Mouse (Mus musculus) urinary bladder, postnatal 25 days (tissue): ENCODE measurements around the gene Tnrc18.

Experiments used
- DNase-seq: peaks from one replicate; pipeline ENCODE4 v3.0.0; 2022; ENCODE audit warnings: low spot score

The Tnrc18 gene

GRCm38 (mm10) chr5:142776080-142776479, 41.4 kb downstream of the Tnrc18 start:
- DNase-seq: no peak

GRCm38 (mm10) chr5:142774771-142775170, 42.7 kb downstream of the Tnrc18 start:
- DNase-seq: no peak

DNA sequence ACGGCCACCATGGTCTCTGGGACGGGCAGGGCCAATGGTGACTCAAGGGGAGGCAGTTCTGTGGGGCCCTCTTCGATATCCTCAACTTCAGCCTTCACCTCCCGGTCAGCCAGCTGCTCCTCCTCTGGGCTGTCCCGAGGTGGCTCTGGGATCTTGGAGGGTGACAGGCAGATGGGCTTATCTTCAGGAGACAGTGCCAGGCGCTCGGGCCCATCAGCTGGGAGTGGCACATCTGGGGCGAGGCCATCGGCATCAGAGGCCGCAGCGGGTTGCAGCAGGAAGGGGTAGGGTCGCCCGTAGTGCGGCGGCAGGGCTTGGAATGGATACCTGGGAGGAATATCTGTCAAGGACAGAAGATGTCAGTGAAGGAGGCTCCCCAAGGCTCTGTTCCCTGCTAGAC, 45.5 kb downstream of the Tnrc18 start:
- DNase-seq: no peak

GRCm38 (mm10) chr5:142771034-142771433, 46.4 kb downstream of the Tnrc18 start:
- no peak for DNase-seq

DNA sequence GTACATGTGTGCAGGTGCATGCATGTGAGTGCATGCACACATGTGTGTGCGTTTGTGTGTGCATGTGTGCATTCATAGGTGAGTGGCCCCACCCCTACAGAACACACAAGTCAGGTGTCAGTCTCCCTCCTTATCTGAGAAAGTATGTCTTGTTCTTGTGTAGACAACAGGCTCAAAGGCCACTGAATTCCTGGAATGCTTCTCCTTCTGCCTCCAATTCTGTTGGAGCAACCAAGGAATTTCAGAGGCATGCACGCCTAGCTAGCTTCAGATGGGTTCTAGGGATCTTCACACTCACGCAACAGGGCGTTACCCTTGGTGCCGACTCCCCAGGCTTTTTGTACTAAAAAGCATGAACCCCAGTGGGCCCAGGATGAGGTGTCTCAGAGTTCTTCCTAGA, 47.8 kb downstream of the Tnrc18 start:
- no peak for DNase-seq

DNA sequence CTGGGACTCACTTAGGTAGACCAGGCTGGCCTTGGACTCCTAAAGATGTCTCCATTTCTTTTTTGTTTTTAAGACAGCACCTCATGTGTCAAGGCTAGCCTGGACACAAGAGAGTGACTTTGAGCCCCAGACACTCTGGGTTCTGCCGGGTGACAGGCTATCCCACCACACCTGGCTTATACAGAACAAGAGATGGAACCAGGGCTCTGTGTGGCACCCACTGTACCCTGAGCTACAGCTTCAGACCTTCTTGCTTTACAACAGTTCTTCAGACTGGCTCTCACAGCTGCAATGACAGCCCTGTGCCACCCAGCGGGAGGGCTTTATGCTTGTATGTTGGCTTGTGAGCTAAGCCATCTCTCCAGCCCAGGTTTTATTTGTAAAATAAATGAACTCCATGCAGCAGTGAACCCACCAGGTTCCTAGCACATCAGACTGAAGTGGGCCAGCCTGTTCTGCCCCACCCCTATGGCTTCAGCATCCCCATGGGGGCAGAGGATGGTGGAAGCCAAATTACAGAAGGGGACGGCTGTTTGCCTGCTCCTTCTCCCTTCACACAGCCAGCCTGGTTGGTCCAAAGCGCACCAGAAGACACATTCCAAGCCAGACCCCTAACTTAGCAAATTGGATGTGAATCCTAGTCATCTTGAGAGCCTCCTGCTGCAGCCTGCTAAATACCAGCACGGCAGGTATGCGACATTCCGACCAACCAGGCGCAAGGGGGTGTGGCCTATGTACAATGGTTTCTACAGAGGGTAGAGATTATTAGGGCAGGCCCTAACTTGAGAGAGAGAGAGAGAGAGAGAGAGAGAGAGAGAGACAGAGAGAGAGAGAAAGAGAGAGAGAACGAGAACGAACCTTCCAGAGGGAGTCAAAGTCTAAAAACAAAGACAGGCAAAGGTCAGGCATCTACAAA, 48.9 kb downstream of the Tnrc18 start:
- no peak for DNase-seq

DNA sequence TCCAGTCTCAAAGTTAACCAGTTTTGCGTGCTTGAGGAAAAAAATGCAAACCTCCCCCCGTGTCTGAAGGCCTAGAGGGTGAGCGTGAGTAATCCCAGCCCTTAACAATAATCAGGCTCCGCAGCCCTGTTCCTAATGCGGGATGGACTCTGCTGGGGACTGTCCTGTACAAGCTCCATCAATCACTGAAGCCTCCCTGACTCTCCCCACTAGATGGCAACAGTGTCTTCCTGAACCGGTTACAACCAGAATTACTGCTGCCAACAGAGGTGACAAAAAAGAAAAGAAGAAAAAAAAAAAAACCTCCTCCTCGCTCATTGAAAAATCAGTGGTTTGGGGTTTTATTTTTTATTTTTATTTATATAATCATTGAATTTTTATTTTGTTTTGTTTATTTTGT, 49.5 kb downstream of the Tnrc18 start:
- peak; percentile 49 for DNase-seq

- DNase-seq: no peak
These were observed 50.8 kb downstream of the Tnrc18 start for GRCm38 (mm10) chr5:142766708-142767107.

GRCm38 (mm10) chr5:142764889-142765288, 52.6 kb downstream of the Tnrc18 start:
- DNase-seq: no peak

DNA sequence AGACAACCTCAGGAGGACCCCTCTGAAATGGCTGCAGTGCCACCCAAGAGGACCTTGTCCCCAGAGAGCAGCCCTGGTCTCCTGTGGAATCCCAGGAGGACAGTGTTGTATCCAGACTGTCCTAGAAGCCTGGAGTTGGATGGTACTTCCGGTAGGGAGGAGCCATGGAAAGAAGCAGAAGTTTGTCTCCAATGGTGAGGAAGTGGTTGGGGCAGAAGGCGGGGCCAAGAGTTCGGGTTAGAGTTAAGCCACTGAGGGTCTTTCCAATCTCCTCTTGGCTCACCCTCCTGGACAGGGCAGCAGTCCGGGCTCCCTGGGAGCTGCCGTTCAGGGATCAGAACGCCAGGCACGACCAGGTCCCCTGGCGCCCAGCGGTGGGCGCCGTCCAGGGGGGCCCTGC, 53.2 kb downstream of the Tnrc18 start:
- no peak for DNase-seq

DNA sequence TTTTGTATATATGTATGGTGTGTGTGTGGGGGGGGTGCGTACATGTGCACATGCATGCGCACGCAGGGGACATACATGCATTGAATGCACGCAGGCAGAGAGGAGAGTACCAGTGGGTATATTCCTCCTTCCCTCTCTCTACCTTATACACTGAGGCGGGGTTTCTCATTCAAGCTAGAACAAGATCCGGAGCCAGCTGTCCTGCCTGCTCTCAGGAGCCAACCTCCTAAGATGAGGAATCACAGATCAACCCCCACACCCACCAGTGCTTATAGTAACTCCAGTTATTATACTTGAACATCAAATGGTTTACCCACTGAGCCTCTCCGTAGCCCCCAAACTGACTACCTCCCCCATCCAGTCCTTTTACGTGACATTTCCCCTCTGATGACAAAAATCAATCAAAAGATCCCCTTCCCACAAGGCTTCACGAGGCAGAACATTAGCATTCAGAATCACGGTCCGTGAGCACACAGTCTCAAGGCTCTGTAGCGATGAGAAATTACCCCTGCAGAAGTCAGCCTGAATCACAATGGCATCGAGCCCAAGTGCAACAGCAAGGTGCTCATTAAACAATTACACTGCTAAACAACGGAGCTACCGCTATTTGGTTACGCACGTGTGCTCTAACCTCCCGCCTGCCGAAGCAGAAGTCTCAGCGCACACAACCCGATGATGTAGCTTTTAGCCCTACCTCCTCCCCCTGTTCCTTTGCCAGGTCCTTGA, 55.2 kb downstream of the Tnrc18 start:
- no peak for DNase-seq

GRCm38 (mm10) chr5:142761326-142761983, 56.0 kb downstream of the Tnrc18 start:
- DNase-seq: no peak

GRCm38 (mm10) chr5:142759786-142760185, 57.7 kb downstream of the Tnrc18 start:
- DNase-seq: no peak

DNA sequence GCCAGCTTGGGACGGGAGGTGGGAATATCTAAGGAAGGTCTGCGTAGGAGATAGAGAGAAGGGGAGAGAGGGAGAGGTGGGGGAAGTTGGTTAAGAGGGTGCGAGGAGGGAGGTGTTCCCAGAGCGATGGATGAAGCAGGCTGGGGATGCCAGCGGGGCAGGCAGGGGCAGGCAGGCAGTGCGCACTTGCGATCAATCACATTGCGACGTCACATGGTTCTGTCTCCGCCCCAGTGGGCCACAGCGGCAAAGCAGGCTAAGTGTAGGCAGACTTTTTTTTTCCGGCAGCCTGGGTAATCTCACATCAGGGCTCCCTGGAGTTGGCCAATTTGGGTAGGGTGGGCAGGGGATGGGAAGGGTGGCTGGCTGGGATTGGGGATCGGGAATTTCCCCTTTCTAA, 65.2 kb downstream of the Tnrc18 start:
- no peak for DNase-seq

DNA sequence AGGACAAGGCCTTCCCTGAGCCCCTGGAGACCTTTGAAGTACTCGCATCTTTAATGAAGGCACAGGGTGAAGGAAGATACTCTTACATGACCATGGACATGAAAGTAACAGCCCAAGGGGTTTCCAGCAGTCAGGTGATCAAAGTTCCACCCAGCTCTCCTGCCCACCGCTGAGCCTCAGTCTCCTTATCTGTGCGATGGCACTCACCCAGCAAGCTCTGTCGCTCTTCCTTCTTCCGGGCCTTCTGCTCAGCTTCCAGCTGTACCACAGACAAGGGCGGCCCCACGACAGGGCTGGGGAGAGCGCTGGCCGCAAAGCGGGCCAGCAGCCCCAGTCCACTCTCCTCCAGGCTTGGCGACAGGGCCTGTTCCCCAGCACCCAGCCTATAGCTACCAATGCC, 67.3 kb downstream of the Tnrc18 start:
- DNase-seq: no peak

DNA sequence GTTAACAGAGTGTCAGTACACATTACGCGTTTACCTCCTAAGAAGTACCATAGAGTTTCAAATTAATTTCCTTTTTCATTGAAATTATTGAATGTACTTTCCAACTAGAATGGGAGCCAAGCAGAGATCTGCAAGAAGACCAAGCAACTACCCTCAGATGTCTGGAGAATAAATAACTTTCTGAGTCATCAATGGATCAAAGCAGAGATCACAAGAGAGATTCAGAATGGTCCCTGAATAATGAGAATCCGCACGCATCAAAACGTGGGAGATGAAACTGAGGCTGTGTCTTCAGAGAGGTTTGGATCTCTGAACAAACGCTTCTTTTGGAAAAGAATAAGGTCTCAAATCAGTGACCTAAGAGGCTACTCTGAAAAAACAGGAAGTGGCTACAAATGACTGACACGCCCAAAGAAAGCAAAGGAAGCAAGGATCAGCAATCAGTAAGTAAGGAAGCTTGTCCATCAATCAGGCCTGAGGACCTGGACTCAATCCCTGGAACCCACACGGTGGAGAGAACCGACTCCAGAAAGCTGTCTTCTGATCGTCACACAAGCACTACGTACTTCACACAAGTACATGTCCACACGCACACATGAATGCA, 70.3 kb downstream of the Tnrc18 start:
- no peak for DNase-seq

DNA sequence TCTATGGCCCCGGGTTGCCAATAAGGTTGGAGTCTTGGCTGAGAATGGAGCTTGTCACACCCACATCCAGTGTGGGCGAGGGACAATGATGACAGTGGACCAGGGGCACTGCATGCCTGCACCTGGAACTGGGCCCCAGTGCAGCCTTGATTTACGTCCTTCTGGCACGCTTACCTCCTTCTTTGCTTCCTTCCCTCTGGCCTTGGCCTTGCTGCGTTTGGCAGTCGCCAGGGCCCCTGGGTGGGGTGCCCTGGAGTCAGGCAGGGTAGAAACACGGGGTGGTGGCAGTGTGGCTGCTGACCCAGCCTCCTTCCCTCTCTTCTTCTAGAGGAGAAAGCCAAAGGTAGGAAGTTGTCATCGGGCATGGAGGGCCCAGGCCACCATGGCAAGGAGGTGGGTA, 77.5 kb downstream of the Tnrc18 start:
- no peak for DNase-seq

DNA sequence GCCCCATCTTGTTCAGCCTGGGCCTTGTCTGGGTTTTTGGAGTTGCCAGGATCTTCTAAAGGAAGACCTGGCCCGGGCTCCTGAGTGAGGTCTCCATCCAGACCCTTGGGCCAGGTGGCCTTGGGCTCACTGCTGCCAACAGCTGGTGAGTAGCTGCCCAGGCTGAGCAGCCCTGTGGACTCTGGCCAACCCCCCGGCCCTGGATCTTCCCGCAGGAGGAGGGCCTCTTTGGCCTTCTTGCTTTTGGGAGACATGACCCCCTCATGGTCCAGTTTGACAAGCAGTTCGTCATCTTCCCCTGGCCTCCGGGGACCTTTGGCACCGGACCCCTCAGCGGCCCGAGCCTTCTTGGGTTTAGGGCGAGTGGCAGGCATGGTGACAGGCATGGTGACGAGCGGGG, 85.5 kb downstream of the Tnrc18 start:
- no peak for DNase-seq

DNA sequence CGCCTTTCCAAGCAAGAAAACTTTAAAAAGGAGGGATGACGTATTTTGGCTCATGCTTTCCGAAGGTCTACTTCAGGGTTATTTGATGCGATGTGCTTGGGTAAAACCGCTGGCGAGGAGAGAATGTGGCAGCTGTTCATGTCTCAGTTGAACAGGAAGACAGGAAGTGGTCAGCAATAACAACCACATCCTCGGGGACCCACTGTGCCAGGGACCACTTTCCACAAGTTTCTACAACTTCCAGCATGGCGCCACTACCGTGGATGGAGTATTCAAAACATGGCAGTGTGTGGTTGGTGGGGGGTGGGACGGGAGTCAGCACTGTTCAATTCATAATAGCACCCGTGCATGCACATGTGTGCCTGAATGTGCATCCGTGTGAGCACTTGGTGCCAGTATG, 87.2 kb downstream of the Tnrc18 start:
- no peak for DNase-seq

GRCm38 (mm10) chr5:142728301-142728700, 89.2 kb downstream of the Tnrc18 start:
- no peak for DNase-seq

DNA sequence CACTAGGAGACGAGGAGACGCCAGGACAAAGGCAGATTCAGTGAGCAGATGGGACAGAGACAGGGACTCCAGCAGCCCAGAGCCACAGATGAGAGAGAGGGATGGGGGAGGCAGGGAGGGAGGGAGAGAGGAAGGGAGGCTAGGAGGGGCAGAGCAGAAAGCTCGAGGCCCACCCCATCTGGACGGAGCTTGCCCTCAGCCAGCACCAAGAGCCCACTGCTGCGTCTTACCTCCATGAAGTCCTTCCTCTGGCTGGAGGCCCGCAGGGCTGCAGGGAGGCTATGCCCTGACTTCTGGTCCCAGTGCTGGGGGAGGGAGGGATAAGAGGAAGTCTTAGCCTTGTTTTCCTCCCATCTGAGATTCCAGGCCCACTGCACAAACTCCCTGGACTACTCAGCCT, 90.7 kb downstream of the Tnrc18 start:
- DNase-seq: no peak

GRCm38 (mm10) chr5:142724265-142724664, 93.2 kb downstream of the Tnrc18 start:
- no peak for DNase-seq
